Mouse (Mus musculus): Measurements from ENCODE around the gene Slc25a5. TPM values are rescaled to one million over a fixed set of nuclear protein-coding genes. Genes with fewer than 3 reads are reported as not detected.

Slc25a5 gene
- 29.9 and 55.5 TPM in 2 replicates for polyA plus RNA-seq (2012)

DNA sequence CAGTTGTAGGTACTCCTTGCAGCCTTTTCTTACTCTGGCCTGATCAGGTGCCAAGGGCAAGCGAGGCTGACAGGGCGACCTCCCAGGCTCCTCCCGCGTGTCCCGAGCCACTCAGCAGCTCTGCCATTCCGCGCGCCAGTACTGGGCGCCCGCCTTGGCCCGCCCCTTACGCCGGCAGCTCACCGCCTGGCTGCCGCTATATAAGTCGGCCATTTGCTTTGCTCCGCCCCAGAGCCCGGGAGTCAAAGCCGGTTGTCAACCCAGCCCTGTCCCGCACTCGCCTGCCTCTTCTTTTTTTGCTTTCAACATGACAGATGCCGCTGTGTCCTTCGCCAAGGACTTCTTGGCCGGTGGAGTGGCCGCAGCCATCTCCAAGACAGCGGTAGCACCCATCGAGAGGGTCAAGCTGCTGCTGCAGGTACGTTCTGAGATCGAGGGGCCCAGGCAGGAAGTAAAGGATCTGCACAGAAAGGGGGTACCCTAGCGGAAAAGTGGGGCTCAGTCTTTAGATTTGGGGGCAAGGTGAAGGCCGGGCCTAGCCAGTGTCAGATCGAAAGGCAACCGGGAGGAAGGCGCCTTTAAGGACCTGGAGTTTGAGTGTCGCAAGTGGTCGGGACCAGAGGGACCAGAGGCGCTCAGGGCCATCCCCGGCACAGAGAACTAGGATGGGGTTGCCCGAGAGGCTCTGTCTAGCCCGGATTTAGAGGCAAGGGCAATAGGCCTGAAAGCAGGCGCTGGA is at the start of gene Slc25a5:
Gene Slc25a5, plus strand, starts transcription at position 228 of the 739 bp plus-strand sequence.
- TF ChIP-seq GATA1 (IDR thresholded peaks at IDR 0.05; ENCODE audit: low read length) = no peak

DNA sequence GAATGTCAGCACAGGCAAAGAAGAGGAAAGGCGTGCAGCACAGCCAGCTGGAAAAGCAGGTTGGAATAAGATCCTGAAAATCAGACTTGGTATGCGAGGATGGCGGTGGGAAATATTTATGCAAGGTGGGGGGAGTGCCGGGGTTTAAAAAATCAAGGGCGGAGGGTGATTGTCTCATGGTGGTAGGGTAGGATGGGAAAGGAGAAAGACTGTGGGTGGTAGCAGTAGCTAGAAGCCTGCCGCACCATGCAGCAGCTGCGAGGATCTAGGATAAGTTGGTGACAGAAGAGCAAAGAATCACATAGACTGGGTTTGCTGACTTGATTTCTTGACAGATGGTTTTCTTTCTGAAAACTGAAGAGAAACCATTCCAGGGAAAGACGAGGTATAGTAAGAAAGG is 48.7 kb upstream of the Slc25a5 start:
- no peak for TF ChIP-seq GATA1 (IDR thresholded peaks at IDR 0.05; ENCODE audit: low read length)

DNA sequence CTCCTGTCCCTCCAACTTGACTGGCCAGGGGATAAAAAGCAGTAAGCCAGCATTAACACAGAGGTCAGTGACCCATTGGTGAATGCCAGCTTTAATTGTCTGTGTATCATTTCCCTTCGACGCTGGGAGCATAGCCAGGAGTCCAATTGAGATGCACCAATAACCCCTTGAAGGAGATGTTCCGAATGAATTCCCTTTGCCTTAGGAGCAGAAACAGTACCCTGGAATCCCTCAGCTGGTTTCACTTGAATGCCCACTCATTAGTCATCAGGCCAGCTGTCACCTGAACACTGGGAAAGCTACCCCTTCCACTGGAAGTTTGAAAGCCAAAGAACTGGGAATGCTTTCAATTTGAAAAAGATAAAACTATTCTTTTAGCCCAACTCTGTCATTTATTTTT is 46.9 kb upstream of the Slc25a5 start:
- no peak for TF ChIP-seq GATA1 (IDR thresholded peaks at IDR 0.05; ENCODE audit: low read length)

DNA sequence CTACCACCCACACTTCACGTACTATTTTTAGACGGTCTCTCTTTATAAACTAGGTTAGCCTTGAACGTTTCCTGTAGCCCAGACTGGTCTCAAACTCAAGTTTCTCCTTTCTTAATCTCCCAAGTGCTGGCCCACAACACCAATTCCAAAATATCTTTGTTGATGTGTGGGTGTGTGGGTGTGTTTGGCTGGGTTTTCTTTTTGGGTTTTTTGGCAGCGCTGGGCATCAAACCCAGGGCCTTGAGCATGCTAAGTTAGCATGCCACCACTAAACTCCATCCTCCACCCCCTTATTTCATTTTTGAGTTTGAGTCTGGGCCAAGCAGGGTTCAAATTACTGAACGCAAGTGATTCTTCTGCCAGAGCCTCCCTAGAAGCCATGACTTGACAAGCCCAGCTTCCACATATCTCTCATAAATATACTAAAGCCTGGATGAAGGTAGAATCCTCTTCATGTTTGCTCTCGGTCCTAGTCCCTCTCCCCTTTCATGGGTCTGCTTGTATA is 46.1 kb upstream of the Slc25a5 start:
- no peak for TF ChIP-seq GATA1 (IDR thresholded peaks at IDR 0.05; ENCODE audit: low read length)

DNA sequence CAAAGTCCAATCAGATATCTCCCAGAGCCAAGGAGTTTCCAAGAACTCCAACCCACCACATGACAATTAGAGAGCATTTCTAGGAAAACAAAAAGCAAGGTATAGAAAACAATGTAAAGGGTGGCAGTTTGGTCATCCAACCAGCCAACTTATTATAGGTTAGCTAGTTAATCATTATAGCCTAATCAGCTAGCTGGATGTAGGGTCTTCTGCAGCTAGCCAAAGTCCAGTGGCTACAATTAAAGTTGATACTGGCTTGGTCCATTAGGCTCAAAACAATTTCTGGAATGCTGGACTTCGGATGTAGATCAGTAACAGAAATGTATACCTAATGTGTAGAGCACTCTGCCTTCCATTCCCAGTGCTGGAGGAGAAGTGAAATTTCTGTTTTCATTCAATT is 44.9 kb upstream of the Slc25a5 start:
- TF ChIP-seq GATA1 (IDR thresholded peaks at IDR 0.05; ENCODE audit: low read length) = no peak

DNA sequence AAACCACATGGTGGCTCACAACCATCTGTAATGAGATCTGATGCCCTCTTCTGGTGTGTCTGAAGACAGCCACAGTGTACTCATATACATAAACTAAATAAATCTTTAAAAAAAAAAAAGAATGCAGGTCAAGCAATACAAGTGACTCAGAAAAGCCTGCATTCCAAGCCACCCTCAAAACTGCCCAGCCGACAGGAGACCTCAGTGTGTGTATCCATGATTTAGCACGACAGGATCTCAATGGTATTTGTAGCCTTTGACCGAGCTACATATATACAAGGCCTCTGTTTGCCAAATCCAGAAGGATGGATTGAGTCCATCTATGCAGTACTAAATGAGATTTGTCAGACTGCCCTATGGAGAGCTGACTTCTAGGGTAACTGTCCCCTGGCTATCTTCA is 42.9 kb upstream of the Slc25a5 start:
- no peak for TF ChIP-seq GATA1 (IDR thresholded peaks at IDR 0.05; ENCODE audit: low read length)

DNA sequence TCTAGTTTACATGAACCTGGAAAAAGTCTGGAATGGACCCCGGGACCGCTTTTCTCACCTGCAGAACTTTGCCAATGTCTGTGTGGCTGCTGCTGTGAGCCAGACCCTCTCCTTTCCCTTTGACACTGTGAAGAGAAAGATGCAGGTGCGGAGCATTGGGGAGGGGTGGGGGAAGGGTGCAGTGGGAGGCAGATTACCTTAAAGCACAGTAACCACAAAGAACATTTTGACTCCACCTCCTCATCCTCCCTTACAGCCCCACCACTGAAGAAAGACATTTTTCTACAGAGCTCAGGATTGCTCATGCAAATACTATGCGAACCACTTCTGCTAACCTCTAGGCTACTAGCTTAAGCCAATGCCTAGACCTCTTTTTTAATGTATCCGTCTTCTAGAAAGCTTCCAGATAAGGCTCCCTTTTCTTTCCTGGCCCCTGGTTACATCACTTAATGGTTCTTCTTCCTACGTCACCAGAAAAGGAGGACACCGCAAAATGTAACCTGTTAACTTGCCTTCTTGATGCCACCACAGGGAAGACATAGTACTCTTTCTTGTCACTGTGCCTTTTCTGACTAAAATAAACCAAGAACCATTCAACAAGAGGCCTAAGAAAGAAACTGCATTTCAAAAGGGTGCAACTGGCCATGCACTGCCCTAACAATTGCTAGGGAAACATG is 37.5 kb upstream of the Slc25a5 start:
- no peak for TF ChIP-seq GATA1 (IDR thresholded peaks at IDR 0.05; ENCODE audit: low read length)

DNA sequence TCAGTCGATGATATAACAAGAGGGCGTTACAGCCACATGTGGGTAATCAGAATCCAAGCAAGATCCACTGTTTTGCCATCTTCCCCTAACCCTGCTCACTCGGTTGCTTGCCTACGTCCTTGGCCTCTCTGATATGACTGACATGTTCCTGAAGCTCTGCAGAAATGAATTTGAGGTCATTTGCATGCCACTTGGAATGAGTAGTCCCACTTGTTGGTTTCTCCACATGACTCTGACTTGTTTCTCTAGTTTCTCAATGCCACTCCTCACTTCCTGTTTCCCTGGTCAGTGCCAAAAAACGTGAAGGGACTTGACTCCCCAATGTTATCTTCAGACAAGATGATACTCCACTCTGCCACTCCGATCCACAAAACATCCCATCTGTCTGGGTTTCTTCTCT is 36.9 kb upstream of the Slc25a5 start:
- no peak for TF ChIP-seq GATA1 (IDR thresholded peaks at IDR 0.05; ENCODE audit: low read length)

DNA sequence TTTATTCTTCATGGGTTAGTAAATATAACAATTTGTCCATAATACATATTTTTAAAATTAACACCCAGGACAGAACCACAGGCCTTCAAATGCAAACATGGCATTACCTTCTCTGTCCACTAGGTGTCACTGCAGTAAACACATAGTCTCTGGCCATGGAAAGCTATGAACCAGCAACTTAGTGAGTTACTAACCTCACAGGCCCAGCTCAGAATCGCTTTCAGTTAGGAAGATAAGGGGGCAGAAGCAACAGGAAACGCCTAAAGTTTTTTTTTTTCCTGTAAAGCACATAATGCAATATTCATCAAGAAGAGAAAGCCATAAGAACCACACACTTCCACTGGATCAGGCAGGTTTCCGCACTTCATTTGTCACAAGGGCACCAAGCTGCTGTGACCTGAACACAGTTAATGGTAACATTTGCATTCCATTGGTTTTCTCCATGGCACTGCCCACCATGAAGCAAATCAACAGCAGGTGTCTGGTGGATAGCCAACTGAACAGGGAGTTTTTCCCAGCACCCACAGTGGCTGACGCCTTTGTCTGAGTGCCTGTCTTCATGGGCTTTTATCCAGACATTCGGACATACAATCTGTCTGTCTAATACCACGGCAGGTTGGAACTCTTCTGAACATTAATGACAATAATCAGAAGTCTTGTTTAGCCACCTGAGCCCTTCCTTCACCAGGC is 34.4 kb upstream of the Slc25a5 start:
- TF ChIP-seq GATA1 (IDR thresholded peaks at IDR 0.05; ENCODE audit: low read length) = no peak

DNA sequence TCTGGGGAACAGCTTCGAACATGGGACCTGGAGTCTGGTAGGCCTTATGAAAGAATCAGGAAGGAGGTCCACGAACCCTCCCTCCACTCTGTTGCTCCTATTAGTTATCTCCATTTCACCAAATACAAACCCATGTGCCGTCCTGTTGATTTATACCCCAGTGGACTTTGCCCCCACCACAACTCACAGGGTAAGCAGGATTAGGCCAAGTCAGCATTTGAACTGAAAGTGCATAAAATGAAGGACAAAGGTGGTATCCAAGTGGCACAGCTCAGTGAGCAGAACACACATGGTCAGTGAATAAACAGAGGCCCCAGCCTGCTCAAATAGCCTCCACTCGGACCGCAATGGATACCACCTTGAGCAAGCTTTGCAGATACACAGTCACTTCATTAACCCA is 33.2 kb upstream of the Slc25a5 start:
- TF ChIP-seq GATA1 (IDR thresholded peaks at IDR 0.05; ENCODE audit: low read length) = no peak

DNA sequence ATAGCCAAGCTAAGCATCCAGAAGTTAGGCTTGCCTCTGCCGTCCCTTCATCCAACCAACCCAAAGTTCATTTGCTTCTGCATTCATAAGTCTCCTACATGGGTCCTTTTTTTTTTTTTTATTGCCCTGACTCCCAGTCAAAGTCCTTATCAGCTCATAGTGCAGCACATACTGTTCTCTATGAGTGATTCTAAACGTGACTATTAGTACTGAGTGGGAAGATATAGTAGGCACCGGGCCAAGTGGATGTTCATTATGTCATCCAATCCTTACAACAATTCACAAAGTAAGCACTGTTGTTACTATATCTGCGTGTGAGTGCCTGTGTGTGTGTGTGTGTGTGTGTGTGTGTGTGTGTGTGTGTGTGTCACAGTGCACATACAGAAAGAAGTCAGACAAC is 32.6 kb upstream of the Slc25a5 start:
- TF ChIP-seq GATA1 (IDR thresholded peaks at IDR 0.05; ENCODE audit: low read length) = no peak

DNA sequence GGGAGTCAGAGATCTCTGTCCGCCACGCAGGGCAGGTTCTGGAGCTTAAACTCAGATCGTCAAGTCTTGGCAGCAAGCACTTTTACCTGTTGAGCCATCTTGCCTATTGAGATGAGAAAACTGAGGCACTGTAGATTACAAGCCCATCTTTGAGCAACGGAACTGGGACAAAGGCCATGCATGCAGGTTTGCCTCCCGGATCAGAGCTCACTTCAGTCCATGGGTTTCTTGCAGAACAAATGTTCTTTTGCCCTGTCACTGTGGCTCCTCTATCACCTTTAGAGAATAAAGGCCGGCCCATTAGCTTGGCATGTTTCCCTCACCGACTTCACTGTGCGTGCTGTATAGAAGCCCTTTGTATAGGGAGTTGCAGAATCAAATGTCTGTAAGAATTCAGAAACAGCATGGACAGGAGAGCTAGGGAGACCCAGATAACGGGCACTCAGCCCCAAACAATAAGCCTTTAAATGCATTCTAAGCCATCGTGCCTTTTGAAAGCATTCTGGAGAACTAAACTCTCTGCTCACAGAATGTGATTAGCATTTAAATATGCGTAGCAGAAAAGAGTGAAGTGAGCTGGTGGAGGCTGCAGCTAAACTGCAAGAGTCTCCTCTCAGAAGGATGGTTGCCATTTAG is 32.0 kb upstream of the Slc25a5 start:
- no peak for TF ChIP-seq GATA1 (IDR thresholded peaks at IDR 0.05; ENCODE audit: low read length)

DNA sequence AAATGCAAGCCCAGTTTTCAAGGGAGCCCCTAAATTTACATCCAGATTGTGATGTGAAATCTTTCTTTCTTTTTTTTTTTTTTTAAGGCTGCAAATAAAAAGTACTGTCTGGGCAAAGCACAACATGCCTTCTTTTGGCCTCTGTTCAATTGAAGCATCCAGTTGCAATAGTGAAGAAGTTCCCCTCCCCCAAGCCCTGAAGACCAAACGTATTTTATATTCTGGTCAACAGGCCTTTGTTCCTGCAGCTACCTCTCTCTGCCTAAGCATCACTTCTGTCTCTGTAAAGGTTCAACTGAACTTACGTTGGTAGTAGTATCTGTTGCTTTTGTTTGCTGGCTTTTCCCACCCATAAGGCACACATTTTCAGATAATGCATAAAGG is 31.5 kb upstream of the Slc25a5 start:
- TF ChIP-seq GATA1 (IDR thresholded peaks at IDR 0.05; ENCODE audit: low read length) = no peak

DNA sequence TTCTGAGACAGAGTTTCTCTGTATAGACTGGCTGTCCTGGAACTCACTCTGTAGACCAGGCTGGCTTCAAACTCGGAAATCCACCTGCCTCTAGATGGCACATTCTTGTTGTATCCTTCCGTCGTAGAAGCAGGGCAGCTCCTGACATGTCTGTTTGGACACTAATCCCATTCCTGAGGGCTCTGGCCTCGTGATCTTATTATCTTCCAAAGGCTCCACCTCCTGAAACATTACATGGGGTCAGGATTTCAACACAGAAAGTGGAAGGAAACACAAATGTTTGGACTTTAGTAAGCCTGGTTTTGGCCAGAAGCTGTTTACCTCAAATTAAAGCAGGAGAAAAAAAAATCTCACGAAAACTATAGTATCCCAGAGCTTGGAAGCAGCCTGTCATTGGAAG is 28.1 kb upstream of the Slc25a5 start:
- no peak for TF ChIP-seq GATA1 (IDR thresholded peaks at IDR 0.05; ENCODE audit: low read length)

DNA sequence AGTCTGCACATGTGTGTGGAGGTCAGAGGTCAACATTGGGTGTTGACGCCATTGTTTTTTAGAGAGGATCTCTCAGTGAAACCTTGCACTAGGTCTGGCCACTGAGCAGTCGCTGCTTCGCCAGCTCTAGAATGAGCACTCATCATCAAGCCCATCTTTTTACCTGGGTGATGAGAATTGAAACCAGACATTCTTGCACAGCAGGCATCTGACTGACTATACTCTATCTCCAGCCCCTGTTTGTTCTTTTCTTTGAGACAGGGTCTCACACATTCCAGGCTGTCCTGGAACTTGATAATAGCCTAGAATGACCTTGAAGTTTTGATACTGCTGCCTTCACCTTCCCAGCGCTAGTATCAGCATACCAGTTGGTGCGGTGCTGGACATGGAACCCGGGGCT is 22.9 kb upstream of the Slc25a5 start:
- no peak for TF ChIP-seq GATA1 (IDR thresholded peaks at IDR 0.05; ENCODE audit: low read length)

DNA sequence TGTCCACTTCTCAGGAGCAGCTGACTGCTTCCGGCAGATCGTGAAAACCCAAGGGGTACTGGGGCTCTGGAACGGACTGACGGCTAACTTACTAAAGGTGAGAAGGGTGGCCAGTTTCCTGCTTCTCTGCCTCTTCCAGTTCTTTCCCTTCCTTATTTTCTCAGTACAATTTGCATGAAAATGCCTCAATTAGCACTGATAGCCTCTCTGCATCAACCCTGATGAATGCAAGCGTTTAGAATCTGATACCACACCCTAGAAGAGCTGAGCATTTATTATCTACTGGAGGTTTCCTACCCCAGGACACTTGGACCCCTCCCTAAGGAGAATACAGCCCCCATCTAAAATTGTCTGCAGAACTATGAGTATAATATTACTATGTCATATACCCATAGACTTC is 19.9 kb upstream of the Slc25a5 start:
- TF ChIP-seq GATA1 (IDR thresholded peaks at IDR 0.05; ENCODE audit: low read length) = no peak

Measured in G1E-ER4 (cell line).